Mouse (Mus musculus): ENCODE measurements at regions not wholly inside any gene's neighbourhood (a gene's known extent, or its start where the extent isn't known, plus 50 kb on each side); places are given as distances from the start of the nearest gene placed in this dataset.

DNA sequence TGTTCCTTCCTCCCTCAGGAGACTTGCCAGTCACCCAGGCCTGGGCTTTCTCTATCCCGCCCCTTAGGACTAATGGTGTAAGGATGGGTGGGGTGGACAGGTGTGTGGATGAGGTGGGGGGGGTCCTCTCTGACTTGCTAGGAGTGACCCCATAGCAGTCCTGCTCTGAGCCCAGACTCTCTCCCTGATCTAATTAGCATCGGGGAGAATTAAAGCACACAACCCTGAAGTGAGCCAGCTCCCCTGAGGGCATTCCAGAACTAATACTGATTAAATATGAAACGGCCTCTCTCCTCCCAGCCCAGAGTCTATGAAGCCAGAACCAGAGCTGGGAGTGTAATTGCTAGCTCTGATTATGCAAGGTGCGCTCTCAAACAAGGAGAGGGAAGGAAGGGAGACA is 346.1 kb downstream of the Ptpru start:
- no peak for DNase-seq (ENCODE audit: low spot score in 2 of 2)
- intact Hi-C loops (cut with DNase I), result no loop called here

GRCm38 (mm10) chr4:131493726-131494125 is 344.4 kb downstream of the Ptpru start:
- no peak for DNase-seq (ENCODE audit: low spot score in 2 of 2)
- intact Hi-C loops (cut with DNase I), result no loop called here

DNA sequence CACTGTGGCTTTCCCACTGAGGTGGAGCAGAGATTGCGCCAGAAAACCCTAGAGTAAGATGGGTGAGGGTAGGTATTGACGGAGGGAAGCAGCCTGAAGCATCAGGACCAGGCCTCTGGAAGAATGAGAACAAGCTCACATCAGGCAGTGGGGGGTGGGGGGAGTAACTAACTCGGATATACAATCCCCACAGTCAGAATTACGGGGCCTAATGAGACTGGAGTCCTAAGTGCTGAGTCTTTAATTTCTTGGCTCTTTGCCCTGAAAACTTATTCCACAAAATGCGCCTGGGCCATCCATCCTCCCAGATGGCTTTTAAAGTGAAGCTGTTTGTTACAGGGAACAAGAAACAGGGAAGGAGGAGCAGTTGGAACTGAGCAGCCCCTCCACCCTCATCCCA is 341.2 kb downstream of the Ptpru start:
- no peak for DNase-seq (ENCODE audit: low spot score in 2 of 2)
- intact Hi-C loops (cut with DNase I), result no loop called here

- DNase-seq (ENCODE audit: low spot score in 2 of 2), result peak; percentile 48 to 49
- intact Hi-C loops (cut with DNase I), result no loop called here
These were observed 337.0 kb downstream of the Ptpru start for GRCm38 (mm10) chr4:131500928-131501650.

GRCm38 (mm10) chr4:131508154-131508553 is 329.9 kb downstream of the Ptpru start:
- intact Hi-C loops (cut with DNase I), result no loop called here

DNA sequence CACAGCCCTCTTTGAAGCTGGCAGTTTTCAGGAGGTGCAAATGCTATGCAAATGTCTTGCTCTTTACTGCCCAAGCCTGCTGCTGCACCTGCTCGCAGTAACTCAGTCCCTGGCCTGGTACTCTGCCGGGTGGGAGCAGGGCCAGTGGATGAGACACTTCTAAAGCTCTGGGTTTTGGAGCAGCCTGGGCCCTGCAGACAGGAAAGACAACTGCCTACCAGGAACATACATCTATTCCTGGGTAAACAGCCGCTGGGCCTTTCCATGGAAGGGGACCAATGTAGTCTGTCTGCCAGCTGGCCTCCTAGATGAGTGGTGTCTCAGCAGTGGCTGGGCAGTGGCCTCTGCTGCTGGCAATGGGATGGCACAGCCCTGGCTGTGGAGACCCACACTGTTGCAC is 326.5 kb downstream of the Ptpru start:
- no peak for DNase-seq (ENCODE audit: low spot score in 2 of 2)
- intact Hi-C loops (cut with DNase I), result no loop called here

More at GRCm38 (mm10) chr4:131508154-131508553, 329.9 kb downstream of the Ptpru start:
- peak in 1 of 2 experiments; percentile 51 for DNase-seq (ENCODE audit: low spot score in 2 of 2)

- DNase-seq (ENCODE audit: low spot score in 2 of 2), result no peak
- intact Hi-C loops (cut with DNase I), result no loop called here
These were observed 325.3 kb downstream of the Ptpru start for GRCm38 (mm10) chr4:131512768-131513167.

DNA sequence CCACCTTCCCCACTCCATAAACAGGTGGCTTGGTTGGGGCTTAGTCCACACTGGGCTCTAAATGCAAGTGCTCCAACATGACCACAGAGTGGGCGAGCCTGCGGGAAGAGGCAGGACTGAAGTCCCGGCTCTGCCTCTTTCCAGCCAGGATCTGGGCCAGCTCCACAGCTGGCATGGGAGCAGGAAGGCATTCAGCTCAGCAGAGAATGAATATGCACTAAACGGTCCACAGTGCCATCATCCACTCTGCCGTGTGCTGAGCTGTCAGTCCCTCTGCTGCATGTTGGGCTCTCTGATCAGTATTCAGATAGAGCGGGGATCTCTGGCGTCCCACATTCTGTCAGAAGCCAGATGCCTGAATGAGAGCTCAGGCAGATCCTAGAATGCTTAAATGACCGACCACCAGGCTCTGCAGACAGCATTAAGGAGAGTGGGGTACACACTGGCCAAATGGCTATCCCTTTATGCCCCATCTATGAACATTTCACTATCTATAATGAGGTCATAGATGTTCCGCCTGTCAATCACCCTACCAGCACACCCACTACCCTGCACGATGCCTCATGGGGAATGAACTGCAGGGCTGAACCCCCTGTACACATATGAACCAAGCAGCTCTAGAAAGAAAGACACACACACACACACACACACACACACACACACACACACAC is 317.3 kb downstream of the Ptpru start:
- intact Hi-C loops (cut with DNase I), result no loop called here
- DNase-seq (ENCODE audit: low spot score in 2 of 2), result peak; percentile 34 to 42

DNA sequence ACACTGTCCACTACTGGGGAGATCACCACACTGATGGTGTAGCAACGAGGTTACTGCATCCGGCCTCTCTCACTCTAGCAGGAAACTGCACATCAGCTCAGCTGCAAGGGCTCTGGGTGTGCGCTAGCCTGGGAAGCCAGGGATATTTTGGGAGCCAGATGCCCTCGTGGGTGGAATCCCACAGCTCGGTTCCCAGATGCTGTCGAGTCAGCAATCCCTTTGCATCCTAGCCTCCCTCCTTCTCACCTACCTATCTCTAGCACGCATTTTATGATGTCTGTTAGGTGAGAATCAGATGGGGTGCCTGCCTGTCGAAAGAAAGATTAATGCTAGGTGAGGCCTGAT is 316.8 kb downstream of the Ptpru start:
- intact Hi-C loops (cut with DNase I), result no loop called here
- peak; percentile 40 to 58 for DNase-seq (ENCODE audit: low spot score in 2 of 2)

- peak in 1 of 2 experiments; percentile 20 for DNase-seq (ENCODE audit: low spot score in 2 of 2)
- intact Hi-C loops (cut with DNase I), result no loop called here
These were observed 312.9 kb downstream of the Ptpru start for GRCm38 (mm10) chr4:131525236-131525635.

DNA sequence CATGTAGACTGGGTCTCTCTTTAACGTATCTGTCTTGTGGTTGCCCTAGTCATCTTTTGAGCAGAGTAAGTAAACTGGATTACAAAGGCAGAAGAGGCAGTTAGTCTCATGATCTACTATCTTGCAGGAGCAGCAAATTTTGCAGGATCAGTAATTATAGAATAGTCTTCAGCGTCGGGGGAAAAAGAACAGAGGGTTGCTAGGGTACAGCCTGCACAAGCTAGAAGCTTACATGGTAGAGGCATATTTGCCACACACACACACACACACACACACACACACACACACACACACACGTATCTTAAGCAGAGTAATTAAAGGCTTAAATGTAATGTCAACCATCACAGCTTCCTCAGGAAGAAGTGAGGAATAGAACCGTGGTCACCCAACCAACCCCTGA is 307.6 kb downstream of the Ptpru start:
- DNase-seq (ENCODE audit: low spot score in 2 of 2), result peak; percentile 14 to 73
- intact Hi-C loops (cut with DNase I), result no loop called here

GRCm38 (mm10) chr4:131531003-131531402 is 307.1 kb downstream of the Ptpru start:
- intact Hi-C loops (cut with DNase I), result no loop called here

DNA sequence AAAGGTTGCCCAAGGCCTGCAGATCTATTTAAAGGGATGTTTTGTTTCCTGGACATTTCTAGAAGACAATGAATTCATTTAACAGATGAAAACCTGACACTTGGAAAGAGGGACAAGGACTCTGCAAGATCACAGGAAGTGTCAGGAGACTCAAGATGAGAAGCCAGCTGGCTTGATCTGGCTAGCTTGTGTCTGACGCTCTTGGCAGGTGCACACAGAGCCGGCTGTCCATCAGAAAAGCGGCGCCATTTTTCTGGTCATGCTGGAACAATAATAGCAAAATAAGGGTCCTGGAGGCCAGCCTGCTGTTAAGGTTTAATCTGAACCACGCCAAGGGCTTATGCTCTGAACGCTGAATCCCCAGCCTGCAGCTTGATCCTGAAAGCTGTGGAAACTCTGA is 303.3 kb downstream of the Ptpru start:
- DNase-seq (ENCODE audit: low spot score in 2 of 2), result no peak
- intact Hi-C loops (cut with DNase I), result no loop called here

More at GRCm38 (mm10) chr4:131531003-131531402, 307.1 kb downstream of the Ptpru start:
- DNase-seq (ENCODE audit: low spot score in 2 of 2), result no peak

DNA sequence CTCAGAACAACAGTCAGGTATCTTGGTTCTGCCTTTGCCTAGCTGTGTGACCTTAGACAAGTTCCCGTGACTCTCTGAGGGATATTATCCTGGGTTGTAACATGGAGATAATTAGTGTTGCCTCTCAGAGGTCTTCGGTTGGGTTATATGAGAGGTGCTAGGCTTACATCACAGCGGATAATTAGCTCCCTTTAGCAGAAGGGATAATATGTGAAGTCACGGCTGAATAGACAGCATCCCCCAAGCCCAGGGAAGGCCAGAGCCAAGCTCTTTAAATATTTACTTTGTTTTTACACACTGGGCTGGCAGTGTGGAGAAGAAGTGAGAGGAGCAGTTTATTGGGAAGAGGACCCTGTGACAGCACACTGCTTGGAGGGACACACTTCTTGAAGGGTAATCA is 299.9 kb downstream of the Ptpru start:
- intact Hi-C loops (cut with DNase I), result no loop called here
- no peak for DNase-seq (ENCODE audit: low spot score in 2 of 2)

DNA sequence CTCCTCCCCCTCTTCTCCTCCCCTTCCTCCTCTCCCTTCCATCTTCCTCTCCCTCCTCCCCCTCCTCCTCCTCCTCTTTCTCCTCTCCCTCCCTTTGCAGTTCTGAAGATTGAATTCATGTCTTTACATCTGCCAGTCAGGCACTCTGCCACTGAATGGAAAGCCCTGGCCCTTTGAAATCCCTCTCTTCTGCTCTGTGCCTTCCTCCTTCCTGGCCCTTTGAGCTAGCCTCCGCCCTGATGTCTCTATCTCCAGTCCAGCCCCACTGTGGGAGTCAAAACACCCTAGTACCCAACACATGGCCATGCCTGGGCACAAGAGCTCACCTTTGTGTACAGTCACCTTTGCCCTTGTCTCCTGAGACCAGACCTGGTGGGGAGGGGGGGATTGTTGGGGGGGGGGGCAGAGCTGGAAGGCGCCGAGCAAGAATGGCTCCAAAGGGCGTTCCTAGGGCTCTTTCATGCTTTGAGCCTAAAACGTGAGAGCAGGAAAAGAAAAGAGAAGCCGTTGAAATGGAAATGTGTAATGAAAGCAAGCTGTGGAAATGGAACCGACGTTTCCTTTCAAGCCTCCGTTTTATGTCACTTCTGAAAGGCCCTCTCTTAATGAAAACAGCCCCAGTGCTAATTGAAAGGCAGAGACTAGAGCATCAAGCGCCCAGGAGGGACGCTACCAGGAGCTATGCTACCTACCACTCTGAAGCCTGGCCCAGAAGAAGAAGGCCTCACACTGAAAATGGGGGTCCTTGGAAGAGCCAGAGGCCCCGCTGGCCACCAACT is 291.5 kb downstream of the Ptpru start:
- intact Hi-C loops (cut with DNase I), result no loop called here
- no peak for DNase-seq (ENCODE audit: low spot score in 2 of 2)

DNA sequence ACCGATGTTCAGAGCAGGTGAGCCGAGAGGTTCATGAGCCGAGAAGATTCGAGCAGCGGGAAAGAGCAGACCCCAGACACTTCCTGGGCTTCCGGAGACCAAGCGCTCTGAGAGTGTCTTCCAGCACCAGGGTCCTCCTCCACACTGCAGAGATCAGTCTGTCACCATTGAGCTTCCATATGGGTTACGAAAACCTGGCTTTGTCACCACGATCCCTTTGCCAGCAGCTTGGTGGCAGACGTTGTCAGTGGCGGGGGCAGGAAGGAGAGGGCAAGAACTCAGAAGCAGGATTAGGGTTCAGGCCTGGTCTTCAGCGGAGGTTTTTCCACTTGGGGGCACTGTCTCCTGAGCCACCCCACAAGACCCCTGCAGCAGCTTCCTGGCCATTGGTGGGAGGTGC is 288.5 kb downstream of the Ptpru start:
- intact Hi-C loops (cut with DNase I), result no loop called here
- no peak for DNase-seq (ENCODE audit: low spot score in 2 of 2)

DNA sequence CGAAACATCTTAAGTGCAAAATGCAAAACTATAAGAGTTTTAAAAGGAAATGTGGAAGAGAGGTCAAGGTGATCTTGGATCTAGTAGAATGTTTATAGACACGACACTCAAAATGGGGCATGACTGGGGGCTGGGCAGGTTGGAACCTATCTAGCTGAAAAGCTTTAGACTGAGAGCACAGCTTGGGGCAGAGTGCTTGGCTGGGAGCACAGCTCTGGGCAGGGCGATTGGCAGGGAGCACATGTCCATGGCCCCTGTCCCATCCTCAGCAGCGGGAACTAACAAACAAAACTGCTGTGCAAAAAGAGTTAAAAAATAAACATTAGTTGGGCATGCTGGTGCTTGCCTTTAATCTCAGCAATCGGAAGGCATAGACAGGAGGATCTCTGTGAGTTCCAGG is 279.6 kb downstream of the Ptpru start:
- DNase-seq (ENCODE audit: low spot score in 2 of 2), result no peak
- intact Hi-C loops (cut with DNase I), result no loop called here

DNA sequence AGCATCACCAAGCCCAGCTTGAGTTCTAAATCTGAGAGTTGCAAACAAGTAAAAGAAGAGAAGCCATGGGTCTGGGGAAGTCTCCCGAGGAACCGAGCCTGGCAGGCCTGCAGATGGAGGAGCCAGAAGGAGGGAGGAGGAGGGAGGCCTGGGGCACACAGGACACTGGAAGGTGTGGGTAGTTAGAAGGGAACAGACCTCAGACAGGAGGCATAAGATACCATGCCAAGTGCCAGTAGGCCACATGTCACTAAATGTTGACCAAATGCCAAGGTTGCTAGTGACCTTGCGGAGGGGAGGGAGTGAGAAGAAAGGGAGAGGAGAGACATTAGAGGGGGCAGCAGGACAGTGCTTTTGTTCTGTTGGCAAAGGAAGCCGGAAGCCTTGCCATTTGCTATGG is 274.2 kb downstream of the Ptpru start:
- no peak for DNase-seq (ENCODE audit: low spot score in 2 of 2)
- intact Hi-C loops (cut with DNase I), result no loop called here

GRCm38 (mm10) chr4:131565203-131565602 is 272.9 kb downstream of the Ptpru start:
- intact Hi-C loops (cut with DNase I), result no loop called here
- no peak for DNase-seq (ENCODE audit: low spot score in 2 of 2)

DNA sequence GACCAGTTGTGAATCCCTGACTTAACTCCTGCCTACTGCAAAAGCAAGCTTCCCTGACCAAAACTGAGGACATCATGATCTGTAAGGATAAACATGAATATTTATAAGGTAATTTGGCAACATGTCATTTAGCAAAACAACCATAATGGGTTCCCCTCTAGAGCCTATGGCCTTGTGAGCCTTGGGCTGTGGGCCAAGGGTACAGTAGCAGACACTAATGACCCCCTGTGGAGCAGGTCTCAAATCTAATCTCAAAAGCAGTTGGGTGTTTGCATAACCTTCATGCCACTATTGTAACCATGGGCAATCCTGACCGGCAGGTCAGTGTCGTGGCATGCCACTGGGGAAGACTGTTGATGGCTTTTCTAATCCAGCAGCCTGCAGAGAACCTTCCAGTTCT is 270.8 kb downstream of the Ptpru start:
- intact Hi-C loops (cut with DNase I), result no loop called here
- no peak for DNase-seq (ENCODE audit: low spot score in 2 of 2)

DNA sequence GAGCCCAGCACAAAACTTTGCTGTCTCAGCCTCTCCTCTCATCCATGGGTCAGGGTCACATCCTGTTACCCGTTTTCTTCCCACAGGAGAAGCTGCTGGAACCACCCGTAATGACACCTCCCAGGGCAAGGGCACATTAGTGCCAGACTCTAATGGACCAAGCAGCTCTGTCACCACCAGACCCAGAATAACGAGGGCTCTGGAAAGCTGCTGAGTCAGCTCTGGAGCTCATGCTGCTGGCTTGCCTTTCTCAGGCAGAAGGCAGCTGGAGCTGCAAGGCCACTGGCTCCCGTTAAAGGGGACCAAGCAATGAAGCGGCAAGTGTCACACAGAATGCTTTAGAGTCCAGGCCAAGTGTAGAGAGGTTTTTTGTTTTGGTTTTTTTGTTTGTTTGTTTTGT is 268.9 kb downstream of the Ptpru start:
- peak in 1 of 2 experiments; percentile 7 for DNase-seq (ENCODE audit: low spot score in 2 of 2)
- intact Hi-C loops (cut with DNase I), result no loop called here
